8 mouse cellular contexts compared by ENCODE assay signal in genomic region chr1:37719030-37719723, GRCm38 (mm10). TPM values are rescaled to one million over a fixed set of nuclear protein-coding genes. Genes with fewer than 3 reads are reported as not detected.
DNase-seq lines count a peak whose midpoint lies in the region; ATAC-seq and TF ChIP-seq lines count a peak whose summit lies in the region.

No protein-coding gene starts in this region.

- H3K9me3 ChIP-seq in hindbrain, embryonic 15.5 days = no peaks in the 10 kb centered on the region
- H3K9me3 ChIP-seq in midbrain, embryonic 15.5 days = no peaks in the 10 kb centered on the region

- H3K4me3 ChIP-seq in spleen, adult 2 months (ENCODE audit: extremely low read depth, insufficient read depth, insufficient read length) = peak overlapping the region; percentile 46; the same call in 1 of the 2 replicates
- H3K4me3 ChIP-seq in hindbrain, embryonic 15.5 days = peak overlapping the region; percentile 69
- H3K4me3 ChIP-seq in midbrain, embryonic 15.5 days = peak overlapping the region; percentile 71

- peak overlapping the region; percentile 44 for H3K9ac ChIP-seq in hindbrain, embryonic 15.5 days
- H3K9ac ChIP-seq in midbrain, embryonic 15.5 days = peak overlapping the region; percentile 51

- WGBS in spleen, adult 2 months = 10% methylated on average over 49 of the region's 49 CpGs
- 5% methylated on average over 49 of the region's 49 CpGs for WGBS in hindbrain, embryonic 15.5 days
- 4% methylated on average over 47 of the region's 49 CpGs for WGBS in midbrain, embryonic 15.5 days

- peak overlapping the region; percentile 97 for H3K4me2 ChIP-seq in hindbrain, embryonic 15.5 days
- H3K4me2 ChIP-seq in midbrain, embryonic 15.5 days = peak overlapping the region; percentile 90

- H3K27me3 ChIP-seq in spleen, adult 2 months (ENCODE audit: control insufficient read depth, insufficient read depth, low read length) = peaks cover 13% of the 10 kb centered on the region
- peaks cover 3% of the 10 kb centered on the region; the same call in 1 of the 2 replicates for H3K27me3 ChIP-seq in hindbrain, embryonic 15.5 days
- H3K27me3 ChIP-seq in midbrain, embryonic 15.5 days (replicated peaks) = peaks cover 16% of the 10 kb centered on the region

- TF ChIP-seq POLR2A in spleen, adult 2 months (IDR thresholded peaks at IDR 0.05; ENCODE audit: low read depth, low read length) = no peak

- H3K36me3 ChIP-seq in spleen, adult 2 months (ENCODE audit: control insufficient read depth, insufficient read depth, low read length) = no peaks in the 10 kb centered on the region
- H3K36me3 ChIP-seq in hindbrain, embryonic 15.5 days = no peaks in the 10 kb centered on the region
- no peaks in the 10 kb centered on the region for H3K36me3 ChIP-seq in midbrain, embryonic 15.5 days (replicated peaks)

- no peak for TF ChIP-seq CTCF in spleen, adult 2 months (IDR thresholded peaks at IDR 0.05; ENCODE audit: extremely low read depth, insufficient read depth, insufficient read length, insufficient replicate concordance)

- peak; percentile 85 for ATAC-seq in hindbrain, embryonic 15.5 days (ENCODE audit: low FRiP score, low read depth)
- peak; percentile 80 for ATAC-seq in midbrain, embryonic 15.5 days (replicated peaks)

- H3K4me1 ChIP-seq in spleen, adult 2 months (ENCODE audit: control insufficient read depth, insufficient read depth, insufficient read length) = peaks cover 6% of the 10 kb centered on the region
- peaks cover 9% of the 10 kb centered on the region for H3K4me1 ChIP-seq in hindbrain, embryonic 15.5 days (replicated peaks)
- H3K4me1 ChIP-seq in midbrain, embryonic 15.5 days = peaks cover 8% of the 10 kb centered on the region

- DNase-seq in embryo, embryonic 10 days (ENCODE audit: low spot score) = peak; percentile 13
- no peak for DNase-seq in embryo, embryonic 11 days
- DNase-seq in spleen, adult 2 months (ENCODE audit: low read depth in 1 of 2, low spot score in 2 of 2) = no peak
- DNase-seq in spleen, postnatal 4 days (ENCODE audit: low spot score in 2 of 2) = no peak
- DNase-seq in Muller cell, postnatal 12 days (ENCODE audit: inconsistent ontology term) = no peak
- no peak for DNase-seq in gastrocnemius, postnatal 10 days

- H3K27ac ChIP-seq in spleen, adult 2 months (ENCODE audit: insufficient read depth, low read length) = no peak overlapping the region
- H3K27ac ChIP-seq in hindbrain, embryonic 15.5 days (replicated peaks) = no peak overlapping the region
- no peak overlapping the region for H3K27ac ChIP-seq in midbrain, embryonic 15.5 days

RNA-seq across cellular contexts. Expression of gene 2010300C02Rik, which starts 0.7 kb away (rescaled TPM):
- 0.96 and 1.0 TPM in 2 replicates for polyA plus RNA-seq in spleen, adult 2 months (2012; rRNA removed)
- polyA plus RNA-seq in hindbrain, embryonic 15.5 days (2015; fragmentation: Nextera tagmentation; extraction: Ambion mirVana) = 2.5 and 3.2 TPM in 2 replicates
- polyA plus RNA-seq in midbrain, embryonic 15.5 days (2015; fragmentation: Nextera tagmentation; extraction: Ambion mirVana) = 2.7 and 3.7 TPM in 2 replicates
- total RNA-seq in gastrocnemius, postnatal 10 days (2021) = under 1 TPM; 0.38 to 0.86 TPM
